Mouse (Mus musculus) fibroblast of lung, adult 2 months (primary cell): ENCODE measurements around the gene Olfr985.

Experiments
- DNase-seq: peaks from one replicate; pipeline ENCODE4 v3.0.0-alpha.2; 2011; ENCODE audit warnings: low read depth

Olfr985 gene

GRCm38 (mm10) chr9:40130084-40130483 lies at the start of gene Olfr985:
Gene Olfr985, minus strand, starts transcription at chr9:40130184.
- DNase-seq, result no peak

DNA sequence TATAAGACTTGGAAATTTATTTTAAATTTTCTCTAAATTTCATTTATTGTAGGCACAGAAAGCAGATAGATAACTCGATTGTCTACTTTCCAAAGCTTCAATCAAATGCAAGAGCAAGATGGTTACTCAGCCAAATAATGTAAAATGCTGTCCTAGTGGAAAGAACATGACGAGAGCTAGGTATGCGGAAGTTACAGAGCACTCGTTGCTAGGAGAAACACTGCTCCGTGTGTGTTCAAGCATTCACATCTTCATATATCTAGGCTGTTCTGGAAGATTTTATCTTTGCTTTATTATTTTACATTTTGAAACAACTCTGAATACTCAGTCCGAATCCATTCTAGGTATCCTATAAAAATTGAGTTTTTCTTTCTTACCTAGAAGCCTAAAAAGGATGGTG lies 47.0 kb upstream of the Olfr985 start:
- no peak for DNase-seq

- DNase-seq, result no peak
Observed at GRCm38 (mm10) chr9:40166446-40166845, 36.5 kb upstream of the Olfr985 start.

GRCm38 (mm10) chr9:40155118-40155644 lies 25.2 kb upstream of the Olfr985 start:
- DNase-seq, result no peak

- no peak for DNase-seq
Observed at GRCm38 (mm10) chr9:40141544-40141943, 11.6 kb upstream of the Olfr985 start.

- no peak for DNase-seq
Observed at GRCm38 (mm10) chr9:40139484-40139883, 9.5 kb upstream of the Olfr985 start.

- DNase-seq, result no peak
Observed at GRCm38 (mm10) chr9:40136987-40137688, 7.2 kb upstream of the Olfr985 start.

DNA sequence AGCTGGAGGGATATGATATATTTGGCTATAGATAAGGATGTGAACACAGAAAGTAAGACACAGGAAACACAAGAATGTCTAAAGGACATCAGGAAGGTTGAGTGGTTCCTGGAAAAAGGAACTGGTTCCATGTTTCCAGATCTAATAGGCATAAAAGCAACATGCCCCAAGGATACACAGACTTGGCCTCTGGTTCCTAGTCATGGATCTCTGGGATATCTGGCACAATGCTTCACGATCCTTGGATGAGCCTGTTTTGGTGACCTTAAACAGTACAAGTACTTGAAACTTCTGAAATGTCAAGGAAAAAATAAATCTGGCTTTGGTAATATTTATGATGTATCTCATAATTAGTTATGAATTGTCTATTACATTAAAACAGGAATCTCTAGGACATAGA lies 572 bp upstream of the Olfr985 start:
- DNase-seq, result no peak

DNA sequence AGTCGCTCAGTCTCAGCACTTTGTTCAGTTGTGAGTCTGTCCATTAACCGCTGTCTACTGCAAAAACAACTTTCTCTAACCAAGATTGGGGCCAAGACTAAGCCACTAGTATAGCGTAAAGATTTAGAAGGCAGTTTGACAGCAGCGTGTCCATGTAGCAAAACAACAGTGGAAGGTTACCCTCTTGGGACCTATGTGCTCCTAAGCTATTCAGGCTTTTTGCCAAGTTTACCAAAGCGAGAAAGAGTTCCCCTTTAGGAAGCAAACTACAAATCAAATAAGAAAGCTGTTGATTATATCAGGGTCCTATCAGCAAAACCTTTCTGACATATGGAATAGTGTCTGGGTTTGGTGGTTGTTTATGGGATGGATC lies 12.7 kb downstream of the Olfr985 start:
- DNase-seq, result no peak

- no peak for DNase-seq
Observed at GRCm38 (mm10) chr9:40116645-40117286, 13.2 kb downstream of the Olfr985 start.

GRCm38 (mm10) chr9:40114106-40114505 lies 15.9 kb downstream of the Olfr985 start, which contains the start of gene Olfr984:
Gene Olfr984, minus strand, starts transcription at chr9:40114206.
- no peak for DNase-seq

DNA sequence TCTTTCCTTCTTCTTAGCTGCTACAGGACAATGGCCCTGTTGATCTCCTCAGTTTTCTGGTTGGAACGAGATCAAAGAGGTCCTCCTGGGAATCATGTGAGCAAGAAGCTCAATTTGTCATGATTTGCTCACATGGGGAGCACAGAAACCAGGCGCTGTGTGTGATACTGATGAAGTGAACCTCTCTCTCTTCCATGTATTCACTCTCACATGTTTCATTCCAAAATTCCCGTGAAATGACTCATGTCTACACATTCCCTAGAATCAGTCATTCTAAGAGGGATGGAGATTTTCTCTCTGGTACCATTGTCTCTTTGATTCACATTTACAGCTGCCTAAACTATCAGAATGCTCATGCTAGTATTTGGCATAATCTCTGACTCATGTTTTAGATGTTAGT lies 35.2 kb downstream of the Olfr985 start:
- DNase-seq, result no peak

GRCm38 (mm10) chr9:40093495-40093894 lies 36.5 kb downstream of the Olfr985 start, which contains the start of gene Olfr983:
Gene Olfr983, minus strand, starts transcription at chr9:40093595.
- no peak for DNase-seq
